Mouse (Mus musculus): ENCODE measurements around the gene Commd2.

Commd2 gene

GRCm38 (mm10) chr3:57651231-57651864 is at the start of gene Commd2:
Gene Commd2 (minus strand): TSS chr3:57651715.
- DNase-seq (ENCODE audit: low read depth, low spot score), result peak; percentile 90

GRCm38 (mm10) chr3:57696779-57697178 is 45.3 kb upstream of the Commd2 start:
- DNase-seq (ENCODE audit: low read depth, low spot score), result no peak

- DNase-seq (ENCODE audit: low read depth, low spot score), result no peak
These were observed 44.7 kb upstream of the Commd2 start for GRCm38 (mm10) chr3:57696249-57696648.

- no peak for DNase-seq (ENCODE audit: low read depth, low spot score)
These were observed 41.2 kb upstream of the Commd2 start, which contains the start of gene Ankub1 for GRCm38 (mm10) chr3:57692719-57693118. Gene Ankub1 (minus strand): TSS chr3:57692799.

GRCm38 (mm10) chr3:57691772-57692171 is 40.3 kb upstream of the Commd2 start:
- DNase-seq (ENCODE audit: low read depth, low spot score), result no peak

GRCm38 (mm10) chr3:57677786-57678185 is 26.3 kb upstream of the Commd2 start:
- no peak for DNase-seq (ENCODE audit: low read depth, low spot score)

- DNase-seq (ENCODE audit: low read depth, low spot score), result no peak
These were observed 22.6 kb upstream of the Commd2 start for GRCm38 (mm10) chr3:57674075-57674474.

- no peak for DNase-seq (ENCODE audit: low read depth, low spot score)
These were observed 22.1 kb upstream of the Commd2 start for GRCm38 (mm10) chr3:57673586-57673985.

- DNase-seq (ENCODE audit: low read depth, low spot score), result peak; percentile 79
These were observed 15.7 kb upstream of the Commd2 start for GRCm38 (mm10) chr3:57667054-57667723.

- DNase-seq (ENCODE audit: low read depth, low spot score), result no peak
These were observed 14.4 kb upstream of the Commd2 start for GRCm38 (mm10) chr3:57665880-57666279.

GRCm38 (mm10) chr3:57664682-57665081 is 13.2 kb upstream of the Commd2 start:
- DNase-seq (ENCODE audit: low read depth, low spot score), result no peak

- DNase-seq (ENCODE audit: low read depth, low spot score), result peak; percentile 69
These were observed 12.2 kb upstream of the Commd2 start for GRCm38 (mm10) chr3:57663731-57664130.

- DNase-seq (ENCODE audit: low read depth, low spot score), result no peak
These were observed 7.1 kb upstream of the Commd2 start for GRCm38 (mm10) chr3:57658608-57659007.

GRCm38 (mm10) chr3:57653646-57654045 is 2.1 kb upstream of the Commd2 start:
- DNase-seq (ENCODE audit: low read depth, low spot score), result no peak

GRCm38 (mm10) chr3:57652485-57652884 is 970 bp upstream of the Commd2 start:
- DNase-seq (ENCODE audit: low read depth, low spot score), result no peak

- DNase-seq (ENCODE audit: low read depth, low spot score), result no peak
These were observed 347 bp upstream of the Commd2 start for GRCm38 (mm10) chr3:57651865-57652259.

GRCm38 (mm10) chr3:57643191-57643590 is 8.3 kb downstream of the Commd2 start:
- DNase-seq (ENCODE audit: low read depth, low spot score), result no peak

GRCm38 (mm10) chr3:57637596-57637995 is 13.9 kb downstream of the Commd2 start:
- DNase-seq (ENCODE audit: low read depth, low spot score), result no peak

- no peak for DNase-seq (ENCODE audit: low read depth, low spot score)
These were observed 16.6 kb downstream of the Commd2 start for GRCm38 (mm10) chr3:57634763-57635487.

- no peak for DNase-seq (ENCODE audit: low read depth, low spot score)
These were observed 24.5 kb downstream of the Commd2 start for GRCm38 (mm10) chr3:57626954-57627513.

- DNase-seq (ENCODE audit: low read depth, low spot score), result peak; percentile 68
These were observed 26.1 kb downstream of the Commd2 start for GRCm38 (mm10) chr3:57625275-57625997.

GRCm38 (mm10) chr3:57619718-57620117 is 31.8 kb downstream of the Commd2 start:
- DNase-seq (ENCODE audit: low read depth, low spot score), result no peak
